Comparison of ENCODE assay signal across 8 mouse cellular contexts in genomic region chr16:70351641-70352280, GRCm38 (mm10). TPM values are rescaled to one million over a fixed set of nuclear protein-coding genes. Genes with fewer than 3 reads are reported as not detected.
DNase-seq lines count a peak whose midpoint lies in the region; ATAC-seq and TF ChIP-seq lines count a peak whose summit lies in the region.

No protein-coding gene starts in this region.

- DNase-seq in cerebellum, adult 2 months = peak in 1 of 2 experiments; percentile 9
- no peak for DNase-seq in cerebellum, adult 9-10 months
- DNase-seq in hindbrain, postnatal 0 days (ENCODE audit: low spot score) = peak; percentile 56
- DNase-seq in liver, postnatal 0 days = peak; percentile 61
- DNase-seq in thymus, postnatal 14 days = no peak
- no peak for DNase-seq in right cerebral cortex, postnatal 10 days (ENCODE audit: low spot score in 2 of 2)

- H3K9me3 ChIP-seq in embryonic facial prominence, embryonic 13.5 days = no peaks in the 10 kb centered on the region
- H3K9me3 ChIP-seq in hindbrain, postnatal 0 days (ENCODE audit: low read length) = no peaks in the 10 kb centered on the region
- no peaks in the 10 kb centered on the region for H3K9me3 ChIP-seq in liver, postnatal 0 days (ENCODE audit: low read length)

- no peak for TF ChIP-seq EP300 in liver, postnatal 0 days (IDR thresholded peaks at IDR 0.05; ENCODE audit: low read depth)

- peak overlapping the region; percentile 20 for H3K4me3 ChIP-seq in cerebellum, adult 2 months (replicated peaks; ENCODE audit: insufficient read depth, low read depth, low read length)
- no peak overlapping the region for H3K4me3 ChIP-seq in embryonic facial prominence, embryonic 13.5 days
- H3K4me3 ChIP-seq in hindbrain, postnatal 0 days (ENCODE audit: low read length) = no peak overlapping the region
- H3K4me3 ChIP-seq in liver, postnatal 0 days (ENCODE audit: low read depth, low read length) = no peak overlapping the region

- no peak for ATAC-seq in embryonic facial prominence, embryonic 13.5 days (ENCODE audit: insufficient number of reproducible peaks, insufficient read depth, low FRiP score, low TSS enrichment, low read depth)
- peak; percentile 61; the same call in 1 of the 2 replicates for ATAC-seq in hindbrain, postnatal 0 days
- peak; percentile 86 for ATAC-seq in liver, postnatal 0 days
- 0 out of 2 replicates have a peak, but pooled peaks have one; percentile 33 for ATAC-seq in neutrophil, adult 5-6 weeks (ENCODE audit: extremely low read depth, insufficient number of reproducible peaks, low FRiP score, poor library complexity, severe bottlenecking)

- H3K27me3 ChIP-seq in cerebellum, adult 2 months (ENCODE audit: control insufficient read depth, insufficient read depth, low read length) = no peaks in the 10 kb centered on the region
- no peaks in the 10 kb centered on the region for H3K27me3 ChIP-seq in embryonic facial prominence, embryonic 13.5 days
- no peaks in the 10 kb centered on the region for H3K27me3 ChIP-seq in hindbrain, postnatal 0 days (ENCODE audit: insufficient read depth, low read length)
- no peaks in the 10 kb centered on the region for H3K27me3 ChIP-seq in liver, postnatal 0 days (ENCODE audit: insufficient read depth, low read length)

- TF ChIP-seq POLR2A in cerebellum, adult 2 months (IDR thresholded peaks at IDR 0.05; ENCODE audit: borderline replicate concordance, insufficient read depth, low read length) = no peak

- H3K36me3 ChIP-seq in embryonic facial prominence, embryonic 13.5 days = no peaks in the 10 kb centered on the region
- no peaks in the 10 kb centered on the region for H3K36me3 ChIP-seq in hindbrain, postnatal 0 days (ENCODE audit: insufficient read depth, low read length)
- no peaks in the 10 kb centered on the region for H3K36me3 ChIP-seq in liver, postnatal 0 days (replicated peaks; ENCODE audit: insufficient read depth, low read length)

- peak overlapping the region; percentile 44 for H3K4me2 ChIP-seq in embryonic facial prominence, embryonic 13.5 days
- peak overlapping the region; percentile 35 for H3K4me2 ChIP-seq in hindbrain, postnatal 0 days (ENCODE audit: low read depth, low read length)
- H3K4me2 ChIP-seq in liver, postnatal 0 days (ENCODE audit: low read depth, low read length) = no peak overlapping the region

- no peak overlapping the region for H3K27ac ChIP-seq in cerebellum, adult 2 months (ENCODE audit: insufficient read depth, low read length)
- no peak overlapping the region for H3K27ac ChIP-seq in embryonic facial prominence, embryonic 13.5 days
- peak overlapping the region; percentile 45 for H3K27ac ChIP-seq in hindbrain, postnatal 0 days
- H3K27ac ChIP-seq in liver, postnatal 0 days (ENCODE audit: low read depth) = peak overlapping the region; percentile 67

- WGBS in cerebellum, adult 2 months = 35% methylated on average over 11 of the region's 11 CpGs
- WGBS in embryonic facial prominence, embryonic 13.5 days = 29% methylated on average over 11 of the region's 11 CpGs
- 44% methylated on average over 11 of the region's 11 CpGs for WGBS in hindbrain, postnatal 0 days
- WGBS in liver, postnatal 0 days (ENCODE audit: insufficient replicate concordance) = 60% methylated on average over 11 of the region's 11 CpGs

- no peaks in the 10 kb centered on the region; the same call in 1 of the 2 replicates for H3K4me1 ChIP-seq in cerebellum, adult 2 months (ENCODE audit: control insufficient read depth, insufficient read depth, low read length)
- H3K4me1 ChIP-seq in embryonic facial prominence, embryonic 13.5 days = peaks cover 5% of the 10 kb centered on the region; the same call in 1 of the 2 replicates
- no peaks in the 10 kb centered on the region for H3K4me1 ChIP-seq in hindbrain, postnatal 0 days (ENCODE audit: insufficient read depth, low read length)
- peaks cover 3% of the 10 kb centered on the region; the same call in 1 of the 2 replicates for H3K4me1 ChIP-seq in liver, postnatal 0 days (ENCODE audit: insufficient read depth)

- H3K9ac ChIP-seq in embryonic facial prominence, embryonic 13.5 days = no peak overlapping the region
- no peak overlapping the region for H3K9ac ChIP-seq in hindbrain, postnatal 0 days (replicated peaks; ENCODE audit: low read length)
- no peak overlapping the region for H3K9ac ChIP-seq in liver, postnatal 0 days (replicated peaks)

- TF ChIP-seq CTCF in cerebellum, adult 2 months (IDR thresholded peaks at IDR 0.05; ENCODE audit: borderline replicate concordance, insufficient read depth, low read depth, low read length) = no peak
- TF ChIP-seq CTCF in hindbrain, postnatal 0 days (IDR thresholded peaks at IDR 0.05; ENCODE audit: low read depth) = no peak
- TF ChIP-seq CTCF in liver, postnatal 0 days (IDR thresholded peaks at IDR 0.05; ENCODE audit: low read depth) = no peak

RNA-seq across cellular contexts. Expression of gene Gbe1, which starts 38.0 kb away (rescaled TPM):
- polyA plus RNA-seq in cerebellum, adult 2 months (2012; rRNA removed) = 10.2 and 10.8 TPM in 2 replicates
- polyA plus RNA-seq in embryonic facial prominence, embryonic 13.5 days (2015; fragmentation: Nextera tagmentation; extraction: Ambion mirVana) = 16.8 and 20.7 TPM in 2 replicates
- 13.6 and 16.5 TPM in 2 replicates for total RNA-seq in hindbrain, postnatal 0 days (2014; rRNA removed)
- polyA plus RNA-seq in hindbrain, postnatal 0 days (2015; fragmentation: Nextera tagmentation; extraction: Ambion mirVana) = 23.6 and 24.7 TPM in 2 replicates
- 22.9 and 31.7 TPM in 2 replicates for polyA plus RNA-seq in liver, postnatal 0 days (2015; fragmentation: Nextera tagmentation; extraction: Ambion mirVana)
- 24.2 and 34.2 TPM in 2 replicates for total RNA-seq in neutrophil, adult 5-6 weeks (2017)

Comparison
In these comparisons a context has a peak if more than half of its experiments do, and no peak if none do; other contexts are left out.
1. DNase-seq: peak in hindbrain, postnatal 0 days (single experiment) and liver, postnatal 0 days (single experiment); none in cerebellum, adult 9-10 months (single experiment), thymus, postnatal 14 days (single experiment) and right cerebral cortex, postnatal 10 days (0 of 2).
2. H3K27ac ChIP-seq: peak in hindbrain, postnatal 0 days (single experiment) and liver, postnatal 0 days (single experiment); none in cerebellum, adult 2 months (single experiment) and embryonic facial prominence, embryonic 13.5 days (single experiment).